Mouse (Mus musculus): ENCODE data around the gene P3h2.

- no peak for TF ChIP-seq CTCF (IDR thresholded peaks at IDR 0.05; ENCODE audit: borderline replicate concordance, insufficient read depth, low read length)
- TF ChIP-seq POLR2A (IDR thresholded peaks at IDR 0.05; ENCODE audit: low read depth, low read length): no peak
These were observed 9.8 kb downstream of the P3h2 start for GRCm38 (mm10) chr16:26095696-26096284.

All from embryonic fibroblast, embryonic 13.5 days (primary cell).